Mouse (Mus musculus) brain, embryonic 14.5 days (tissue): Measurements from ENCODE around the gene Shld1. TPM values are rescaled to one million over a fixed set of nuclear protein-coding genes. Genes with fewer than 3 reads are reported as not detected.

Experiments
- DNase-seq: peaks from one replicate; pipeline ENCODE4 v3.0.0-alpha.2; 2011; ENCODE audit warnings: low read depth
- CTCF ChIP-seq: fragments of 200-500 bp; IDR thresholded peaks from 2 replicates; pipeline ENCODE4 v1.5.1; 2012; ENCODE audit warnings: inconsistent platforms, mild to moderate bottlenecking, moderate library complexity, borderline replicate concordance; ENCODE audit not compliant: insufficient read depth, insufficient read length; ENCODE audit errors: extremely low read depth
- POLR2A ChIP-seq: fragments of 200-500 bp; IDR thresholded peaks from 2 replicates; pipeline ENCODE4 v1.6.1; 2012; ENCODE audit warnings: mild to moderate bottlenecking, inconsistent platforms, borderline replicate concordance; ENCODE audit not compliant: poor library complexity, insufficient read depth, insufficient read length, severe bottlenecking; ENCODE audit errors: extremely low read depth
- polyA plus RNA-seq: library from polyadenylated mRNA; depleted of rRNA; stranded (reverse); fragments of >200 nt; gene quantifications from 2 replicates; pipeline ENCODE4 v1.2.3, GENCODE M21; 2012

Gene Shld1
- polyA plus RNA-seq, 1 experiment, result 21.4 TPM

DNA sequence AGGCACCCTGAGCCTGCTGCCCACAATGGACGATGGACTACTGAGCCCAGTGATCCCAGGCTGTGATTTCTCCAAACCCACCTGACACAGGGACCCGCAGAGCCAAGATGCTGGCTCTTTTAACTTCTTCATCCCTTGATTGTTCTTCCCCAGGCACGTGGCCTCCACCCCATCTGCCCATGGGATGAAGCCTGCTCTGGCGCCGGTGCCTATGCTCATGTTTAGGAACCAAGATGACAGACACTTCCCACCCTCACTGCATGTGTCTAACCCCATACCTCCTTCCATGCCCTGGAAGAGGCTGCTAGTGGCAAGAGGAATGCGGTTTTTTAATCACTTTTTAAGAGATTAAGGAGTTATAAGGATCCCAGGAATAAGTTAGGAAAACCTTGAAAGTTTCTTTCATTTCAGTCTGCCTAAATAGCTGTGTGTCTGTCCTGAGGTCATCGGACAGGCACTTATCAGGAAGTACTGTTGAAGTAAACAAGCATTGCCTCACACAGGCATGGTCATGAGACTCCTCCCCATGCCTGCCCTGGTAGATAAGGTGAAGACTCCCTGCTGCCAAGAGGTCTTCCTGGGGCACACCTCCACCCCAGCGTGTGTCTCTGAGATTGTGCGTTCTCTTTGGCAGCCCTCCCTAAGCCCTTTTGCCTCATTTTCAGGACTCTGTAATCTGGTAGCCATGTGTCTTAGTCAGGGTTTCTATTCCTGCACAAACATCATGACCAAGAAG lies 8.8 kb downstream of the Shld1 start:
- TF ChIP-seq CTCF (no peak), POLR2A (no peak)
- no peak for DNase-seq

DNA sequence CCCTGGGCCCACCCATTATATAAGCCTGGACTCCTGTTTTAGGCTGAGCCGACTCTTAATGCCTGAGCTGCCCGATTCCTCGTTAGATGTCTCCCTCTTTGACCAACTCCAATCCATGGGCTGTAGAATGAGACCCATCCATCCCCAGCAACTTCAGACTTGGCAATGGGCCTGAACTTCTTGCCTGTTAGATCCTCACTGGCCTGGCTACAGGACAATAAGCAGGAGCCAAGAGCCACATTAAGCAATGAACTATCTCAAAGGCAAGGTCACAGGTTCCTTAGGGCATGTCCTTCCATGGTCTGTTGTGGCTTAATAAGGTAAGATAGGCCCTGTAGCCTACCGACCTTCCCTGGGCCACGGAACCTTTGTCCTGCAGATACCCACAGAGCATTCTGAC lies 9.8 kb downstream of the Shld1 start:
- no peak for DNase-seq
- TF ChIP-seq POLR2A, result no peak

DNA sequence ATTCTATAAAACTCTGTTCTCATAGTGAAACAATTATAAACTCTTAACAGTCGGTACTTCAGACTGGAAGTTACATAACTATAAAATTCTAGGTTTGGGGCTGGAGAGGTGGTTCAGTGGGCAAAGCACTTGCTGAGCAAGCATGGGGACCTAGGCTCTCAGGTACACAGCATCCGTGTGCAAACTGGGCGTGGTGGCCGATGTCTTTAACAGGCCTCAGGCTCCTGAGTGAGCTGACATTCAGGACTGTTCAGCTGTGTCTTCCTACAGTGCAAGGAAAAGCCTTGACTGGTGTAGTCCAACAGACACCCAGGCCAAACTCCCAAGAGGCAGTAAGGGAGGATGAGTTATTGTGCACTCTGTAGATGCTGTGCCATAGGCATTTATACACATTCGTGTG lies 10.5 kb downstream of the Shld1 start:
- DNase-seq, result no peak
- TF ChIP-seq POLR2A, result no peak
- TF ChIP-seq CTCF, result no peak

DNA sequence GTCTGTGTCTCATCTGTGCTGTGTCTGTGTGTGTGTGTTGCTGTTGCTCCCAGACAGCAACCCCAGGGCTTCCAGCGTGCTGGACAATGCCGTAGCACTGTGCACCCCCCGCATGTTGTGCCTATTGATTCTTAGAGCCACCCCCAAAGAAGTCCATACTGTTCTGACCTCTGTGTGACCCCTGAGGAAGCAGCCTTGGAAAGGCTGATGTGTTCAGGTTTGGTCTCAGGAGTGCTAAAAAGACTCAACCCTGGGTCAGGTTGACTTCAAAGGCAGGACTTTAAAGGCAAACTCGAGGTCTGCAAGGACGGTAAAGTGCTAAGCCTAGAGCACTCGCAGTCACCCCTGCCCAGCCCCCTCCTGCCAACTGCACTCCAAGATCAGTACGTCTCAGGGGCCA lies 11.0 kb downstream of the Shld1 start:
- no peak for TF ChIP-seq POLR2A
- no peak for TF ChIP-seq CTCF
- DNase-seq, result no peak

DNA sequence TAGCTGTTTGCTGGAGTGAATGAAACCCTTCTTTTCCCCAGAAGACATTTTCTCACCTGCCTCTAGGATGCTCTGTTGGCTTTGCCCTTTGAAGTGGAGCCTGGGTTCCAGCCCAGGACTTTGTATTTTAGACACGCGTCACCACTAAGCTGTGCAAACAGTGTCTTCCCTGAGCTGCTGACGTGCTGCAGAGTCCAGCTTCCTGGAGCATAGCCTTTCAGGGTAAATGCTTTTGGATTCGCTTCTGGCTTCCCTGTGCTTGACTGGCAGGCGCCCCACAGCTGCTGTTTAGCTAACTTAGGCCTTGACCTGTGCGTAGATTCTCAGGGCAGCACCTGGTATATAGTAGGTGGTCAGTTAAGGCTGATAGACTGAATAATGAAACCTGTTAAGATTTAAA lies 11.7 kb downstream of the Shld1 start:
- no peak for TF ChIP-seq POLR2A
- no peak for TF ChIP-seq CTCF
- DNase-seq, result peak; percentile 19

DNA sequence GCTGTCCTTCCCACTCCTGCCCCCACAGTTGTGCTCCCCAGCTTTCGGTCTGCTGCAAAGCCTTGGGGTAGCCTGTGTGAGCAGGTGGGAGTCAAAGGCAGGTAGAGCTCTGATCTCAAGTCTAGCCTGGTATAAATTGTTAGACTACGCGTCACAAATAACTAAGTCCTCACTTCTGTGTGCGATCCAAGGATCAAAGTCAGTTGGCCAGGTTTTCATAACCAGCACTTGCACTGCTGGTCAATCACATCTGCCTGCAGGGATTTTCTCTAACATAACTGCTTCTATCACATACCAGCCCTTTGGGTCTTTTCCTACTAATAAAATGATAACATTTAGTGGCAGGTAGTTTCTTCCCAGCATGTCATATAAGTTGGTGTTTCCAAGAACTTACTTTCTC lies 14.2 kb downstream of the Shld1 start:
- no peak for DNase-seq
- TF ChIP-seq CTCF (no peak), POLR2A (no peak)

DNA sequence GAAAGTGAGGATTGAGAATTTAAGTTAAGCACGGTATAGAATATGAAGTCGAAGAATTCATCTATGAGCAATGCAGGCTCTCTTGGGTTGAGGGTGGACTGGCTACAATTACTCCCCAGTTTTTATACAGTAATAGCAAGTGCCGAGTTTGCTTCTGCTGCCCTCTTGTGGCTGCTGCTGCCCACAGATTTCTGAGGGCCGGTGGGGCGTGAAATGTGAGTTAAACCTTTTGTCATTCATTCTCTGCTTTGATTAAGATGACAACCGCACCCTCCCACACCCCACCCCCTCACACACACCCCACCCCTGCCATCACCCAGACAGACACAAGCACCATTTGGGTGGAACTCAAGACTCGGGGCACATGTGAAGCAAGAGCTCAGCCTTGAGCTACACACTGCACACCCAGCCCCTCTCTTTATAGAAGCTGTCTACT lies 14.7 kb downstream of the Shld1 start:
- no peak for TF ChIP-seq POLR2A
- TF ChIP-seq CTCF, result peak; percentile 90
- peak; percentile 73 for DNase-seq

DNA sequence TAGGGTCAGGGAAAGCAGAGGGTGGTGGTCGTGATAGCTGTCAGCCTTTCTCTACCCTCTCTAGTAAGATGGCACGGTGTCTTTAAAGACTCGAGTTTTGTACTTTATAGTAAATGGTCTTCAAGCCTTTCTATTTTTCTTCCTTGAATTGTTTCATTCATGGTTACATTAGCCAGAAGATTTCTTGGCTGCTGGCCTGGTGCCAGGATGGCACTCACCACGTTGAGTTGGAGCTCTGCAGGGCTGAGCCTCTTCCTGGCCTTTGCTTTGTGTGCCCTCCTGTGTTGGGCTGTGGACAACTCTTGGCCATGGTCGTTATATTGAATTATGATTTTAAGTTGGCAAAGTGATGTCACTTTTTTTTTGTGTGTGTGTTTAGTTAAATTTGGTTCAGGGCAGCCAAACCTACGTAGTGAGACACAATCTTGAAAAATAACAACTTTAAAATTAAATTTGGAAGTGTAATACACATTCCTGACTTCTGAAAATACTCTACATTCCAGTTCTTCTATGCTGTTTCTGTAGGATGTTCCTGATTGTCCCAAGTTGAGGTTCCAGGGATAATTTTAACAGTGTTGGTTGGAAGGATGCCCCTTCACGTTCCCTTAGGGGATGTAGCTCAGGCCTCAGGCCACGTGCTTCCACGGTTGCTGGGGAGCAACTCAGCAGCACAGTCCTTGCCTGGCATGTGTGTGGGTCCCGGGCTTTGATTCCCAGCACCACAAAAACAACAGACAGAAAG lies 18.7 kb downstream of the Shld1 start:
- TF ChIP-seq POLR2A (no peak), CTCF (no peak)
- no peak for DNase-seq

DNA sequence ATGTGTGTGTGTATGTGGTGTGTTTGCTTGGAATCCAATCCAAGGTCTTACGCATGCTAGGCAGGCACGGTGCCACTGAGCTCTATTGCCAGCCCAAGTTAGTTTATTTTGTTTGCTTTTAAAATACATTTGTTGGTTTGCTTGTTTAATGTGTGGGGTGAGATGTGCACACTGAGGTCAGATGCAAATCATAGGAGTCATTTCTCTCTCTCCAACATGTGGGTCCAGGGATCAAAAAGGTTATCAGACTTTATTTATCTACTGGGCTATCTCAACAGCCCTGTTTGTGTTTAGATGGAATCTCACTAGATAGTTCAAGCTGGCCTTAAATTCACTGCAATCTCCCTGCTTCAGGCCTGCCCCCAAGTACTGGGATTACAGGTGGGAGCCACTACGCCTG lies 19.6 kb downstream of the Shld1 start:
- TF ChIP-seq POLR2A (no peak), CTCF (no peak)
- no peak for DNase-seq

DNA sequence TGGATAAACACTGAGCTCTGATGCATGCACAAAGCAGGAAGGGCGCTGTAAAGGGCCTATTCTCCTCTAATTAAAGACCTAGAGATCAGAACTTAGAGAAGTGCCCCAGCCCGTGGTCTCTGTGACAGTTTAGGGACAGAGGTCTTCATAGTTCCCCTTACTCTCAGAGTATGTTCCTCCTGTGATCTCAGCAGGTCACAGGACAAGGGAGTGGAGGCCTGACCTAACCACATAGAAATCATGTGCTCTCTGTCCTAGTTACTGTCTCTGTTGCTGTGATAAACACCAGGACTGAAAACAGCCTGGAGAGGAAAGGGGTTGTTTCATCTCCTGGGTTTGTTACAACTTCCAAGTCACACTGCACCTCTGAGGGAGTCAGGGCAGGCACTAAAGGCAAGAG lies 23.8 kb downstream of the Shld1 start:
- TF ChIP-seq CTCF, result no peak
- TF ChIP-seq POLR2A, result no peak
- DNase-seq, result no peak

DNA sequence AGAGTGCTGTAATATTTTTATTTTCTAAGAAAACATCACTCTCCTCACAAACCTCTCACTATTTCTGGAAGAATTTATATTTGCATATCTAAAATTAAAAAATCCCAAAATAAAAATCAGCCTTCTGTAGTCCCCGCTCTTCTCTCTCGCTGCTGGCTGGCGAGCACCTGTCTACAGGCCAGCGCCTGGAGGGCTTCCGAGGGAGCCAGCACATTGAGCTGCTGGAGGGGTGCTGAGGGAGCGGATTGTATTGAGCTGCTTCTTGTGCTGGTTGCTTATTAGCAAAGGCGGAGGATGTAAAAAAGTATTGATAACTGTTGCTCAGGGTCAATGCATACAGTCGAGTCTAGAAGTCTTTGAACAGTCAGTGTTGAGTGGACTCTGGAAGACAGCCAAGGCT lies 25.3 kb downstream of the Shld1 start:
- no peak for TF ChIP-seq POLR2A
- no peak for TF ChIP-seq CTCF
- no peak for DNase-seq

DNA sequence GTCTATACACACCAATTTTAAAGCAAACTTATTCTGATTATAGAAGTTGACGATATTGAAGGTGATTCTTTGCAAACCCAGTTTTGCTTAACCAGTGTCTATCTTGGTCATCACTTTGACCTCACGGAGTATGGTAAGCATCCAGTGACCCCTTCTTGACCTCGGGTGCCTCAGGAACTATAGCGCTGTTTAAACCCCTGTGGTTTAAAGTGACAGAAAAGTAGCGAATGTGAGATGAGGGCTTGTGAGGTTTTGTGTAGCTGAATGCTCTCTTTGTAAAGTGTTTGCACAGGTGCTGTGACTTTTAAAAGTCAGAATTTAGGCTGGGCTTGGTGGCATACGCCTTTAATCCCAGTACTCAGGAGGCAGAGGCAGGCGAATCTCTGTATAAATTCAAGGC lies 27.8 kb downstream of the Shld1 start:
- TF ChIP-seq CTCF, result no peak
- TF ChIP-seq POLR2A, result no peak
- DNase-seq, result no peak

DNA sequence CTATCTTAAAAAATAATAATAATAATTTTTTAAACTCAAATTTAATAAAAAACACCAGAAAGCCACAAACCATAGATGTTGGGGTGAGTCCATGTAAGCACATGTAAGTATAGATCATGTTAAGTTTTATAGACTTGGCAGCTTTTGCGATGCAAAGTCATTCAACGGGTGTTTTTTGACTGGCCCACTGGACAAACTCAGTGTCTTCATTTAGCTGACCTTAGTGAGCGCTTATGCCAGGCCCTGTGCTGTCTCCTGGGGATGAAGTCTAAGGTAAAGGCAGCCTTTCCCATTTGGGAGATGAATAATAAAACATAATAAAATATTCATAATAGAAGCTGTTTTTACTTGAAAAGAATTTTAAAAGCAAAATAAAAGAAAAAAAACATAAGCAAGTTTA lies 28.2 kb downstream of the Shld1 start:
- TF ChIP-seq CTCF, result no peak
- TF ChIP-seq POLR2A, result no peak
- no peak for DNase-seq
